Mouse (Mus musculus): ENCODE data around the gene Zan.

Gene Zan

GRCm38 (mm10) chr5:137332857-137333511 lies 143.9 kb downstream of the Zan start:
- no peak for DNase-seq (ENCODE audit: low read depth, low spot score)

DNA sequence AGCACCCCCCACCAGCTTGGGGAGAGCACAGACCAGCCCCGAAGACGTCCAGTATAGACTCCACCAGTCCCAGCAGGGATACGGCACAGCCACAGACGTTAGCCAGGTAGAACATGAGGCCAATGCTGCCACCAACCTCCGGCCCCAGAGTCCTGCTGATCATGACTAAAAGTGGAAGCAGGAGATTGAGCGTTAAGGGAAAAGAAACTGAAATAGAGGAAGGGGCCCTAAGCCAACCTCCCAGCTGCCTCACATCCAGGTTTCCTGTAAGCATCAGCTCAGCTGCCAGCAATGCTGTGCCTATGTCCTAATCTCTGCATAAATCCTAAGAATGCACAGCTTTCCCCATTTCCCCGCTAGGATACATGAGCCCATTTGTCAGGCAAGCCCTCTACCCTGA lies 146.0 kb downstream of the Zan start:
- DNase-seq (ENCODE audit: low read depth, low spot score), result no peak

All from brain, embryonic 18.5 days (tissue).